Mouse (Mus musculus) gonadal fat pad, adult 2 months (tissue): Measurements from ENCODE around the gene Prex1. TPM values are rescaled to one million over a fixed set of nuclear protein-coding genes. Genes with fewer than 3 reads are reported as not detected.

ENCODE experiments used
- DNase-seq: peaks from one replicate; pipeline ENCODE4 v3.0.0-alpha.2; 2012; ENCODE audit warnings: low read depth
- polyA plus RNA-seq: library from polyadenylated mRNA; depleted of rRNA; stranded (reverse); fragments of >200 nt; gene quantifications from 2 replicates; pipeline ENCODE4 v1.2.3, GENCODE M21; 2012

Gene Prex1
- polyA plus RNA-seq, 1 experiment, result 25.1 TPM

- no peak for DNase-seq
Measured at GRCm38 (mm10) chr2:166636867-166637672, 76.6 kb downstream of the Prex1 start.

- no peak for DNase-seq
Measured at GRCm38 (mm10) chr2:166635521-166635920, 78.1 kb downstream of the Prex1 start.

GRCm38 (mm10) chr2:166632571-166633361 is 80.9 kb downstream of the Prex1 start:
- no peak for DNase-seq

- DNase-seq, result no peak
Measured at GRCm38 (mm10) chr2:166631621-166632171, 81.9 kb downstream of the Prex1 start.

- DNase-seq, result no peak
Measured at GRCm38 (mm10) chr2:166631189-166631588, 82.4 kb downstream of the Prex1 start.

GRCm38 (mm10) chr2:166629941-166630674 is 83.5 kb downstream of the Prex1 start:
- DNase-seq, result no peak

- no peak for DNase-seq
Measured at GRCm38 (mm10) chr2:166627578-166627977, 86.1 kb downstream of the Prex1 start.

GRCm38 (mm10) chr2:166625219-166625618 is 88.4 kb downstream of the Prex1 start:
- DNase-seq, result no peak

GRCm38 (mm10) chr2:166623081-166623567 is 90.5 kb downstream of the Prex1 start:
- DNase-seq, result no peak

- DNase-seq, result no peak
Measured at GRCm38 (mm10) chr2:166622590-166622989, 91.0 kb downstream of the Prex1 start.

GRCm38 (mm10) chr2:166622079-166622478 is 91.6 kb downstream of the Prex1 start:
- no peak for DNase-seq

GRCm38 (mm10) chr2:166620529-166621466 is 92.8 kb downstream of the Prex1 start:
- DNase-seq, result no peak

- DNase-seq, result no peak
Measured at GRCm38 (mm10) chr2:166619906-166620490, 93.6 kb downstream of the Prex1 start.

- DNase-seq, result no peak
Measured at GRCm38 (mm10) chr2:166619270-166619669, 94.4 kb downstream of the Prex1 start.

GRCm38 (mm10) chr2:166617706-166618105 is 95.9 kb downstream of the Prex1 start:
- DNase-seq, result no peak

- DNase-seq, result no peak
Measured at GRCm38 (mm10) chr2:166615338-166616075, 98.1 kb downstream of the Prex1 start.

- DNase-seq, result no peak
Measured at GRCm38 (mm10) chr2:166610271-166610670, 103.4 kb downstream of the Prex1 start.

- DNase-seq, result no peak
Measured at GRCm38 (mm10) chr2:166608509-166608908, 105.1 kb downstream of the Prex1 start.

GRCm38 (mm10) chr2:166606481-166607245 is 107.0 kb downstream of the Prex1 start:
- no peak for DNase-seq
